Mouse (Mus musculus): Measurements from ENCODE around the gene Auts2.

Gene Auts2

DNA sequence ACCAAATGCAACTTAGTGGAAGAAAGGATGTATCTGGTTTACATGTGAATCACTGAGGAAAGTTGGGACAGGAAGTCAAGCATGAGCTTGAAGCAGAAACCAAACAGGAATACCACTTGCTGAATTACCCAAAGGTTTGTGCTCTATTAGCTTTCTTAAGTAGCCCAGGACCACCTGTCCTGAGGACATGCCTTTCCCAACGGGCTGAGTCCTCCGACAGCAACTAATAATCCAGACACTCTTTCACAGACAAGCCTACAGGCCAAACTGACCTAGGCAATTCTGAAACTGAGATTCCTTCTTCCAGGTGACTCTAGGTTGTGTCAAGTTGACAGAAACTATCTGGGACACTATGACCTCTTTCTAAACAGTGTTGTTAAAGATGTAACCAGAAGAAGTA, 44.2 kb downstream of the Auts2 start:
- DNase-seq (ENCODE audit: low spot score), result no peak

DNA sequence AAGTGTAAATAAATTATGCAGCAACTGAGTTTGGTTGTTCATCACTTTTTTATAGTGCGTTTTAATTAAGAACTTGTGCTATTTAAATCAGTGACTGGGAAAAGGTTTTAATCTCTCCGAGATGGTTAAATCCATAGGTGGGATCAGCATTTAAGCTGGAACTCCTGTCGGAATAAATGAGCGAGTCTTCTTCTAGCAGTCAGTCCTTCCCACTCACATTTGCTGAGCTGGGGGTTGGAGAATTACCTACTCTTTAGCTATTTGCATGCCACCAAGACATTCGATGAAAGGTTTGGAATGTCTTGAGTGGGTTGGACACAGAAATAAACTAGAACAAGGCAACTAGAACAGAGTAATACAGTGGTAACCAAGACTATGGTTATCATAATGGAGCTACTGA, 45.1 kb downstream of the Auts2 start:
- no peak for DNase-seq (ENCODE audit: low spot score)

DNA sequence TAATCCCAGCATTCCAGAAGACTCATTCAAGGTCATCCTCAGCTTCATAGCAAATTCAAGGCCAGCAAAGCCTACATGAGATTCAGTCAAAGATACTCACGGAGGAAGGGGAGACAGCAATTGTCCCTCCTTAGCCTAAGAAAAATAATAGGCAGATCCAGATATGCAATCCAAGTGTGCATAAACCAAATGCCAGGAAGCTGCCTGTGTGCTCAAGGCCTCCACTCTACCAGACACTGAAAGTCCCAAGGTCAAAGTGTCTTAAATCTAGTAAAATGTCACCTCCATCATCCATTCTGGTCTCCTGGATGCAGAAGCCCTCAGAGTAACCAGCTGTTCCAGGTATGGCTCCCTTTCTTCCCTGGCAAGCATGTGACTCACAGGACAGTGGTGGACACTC, 50.4 kb downstream of the Auts2 start:
- DNase-seq (ENCODE audit: low spot score), result no peak

DNA sequence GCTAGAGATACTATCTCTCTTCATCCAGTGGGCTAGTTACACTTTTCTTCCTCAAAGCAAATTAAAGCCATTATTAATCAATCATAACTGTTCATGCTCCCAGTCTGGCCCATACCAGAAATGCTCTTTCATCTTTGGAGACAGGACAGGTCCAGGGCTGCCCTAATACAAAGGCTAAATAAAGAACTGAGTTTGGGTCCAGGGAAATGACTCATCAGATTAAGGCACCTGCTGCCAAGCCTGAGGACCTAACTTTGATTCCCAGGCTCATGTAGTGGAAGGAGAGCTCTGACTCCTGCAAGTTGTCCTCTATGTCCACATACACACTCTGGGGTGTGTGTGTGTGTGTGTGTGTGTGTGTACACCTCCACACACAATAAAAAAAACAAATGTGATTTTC, 51.1 kb downstream of the Auts2 start:
- no peak for DNase-seq (ENCODE audit: low spot score)

DNA sequence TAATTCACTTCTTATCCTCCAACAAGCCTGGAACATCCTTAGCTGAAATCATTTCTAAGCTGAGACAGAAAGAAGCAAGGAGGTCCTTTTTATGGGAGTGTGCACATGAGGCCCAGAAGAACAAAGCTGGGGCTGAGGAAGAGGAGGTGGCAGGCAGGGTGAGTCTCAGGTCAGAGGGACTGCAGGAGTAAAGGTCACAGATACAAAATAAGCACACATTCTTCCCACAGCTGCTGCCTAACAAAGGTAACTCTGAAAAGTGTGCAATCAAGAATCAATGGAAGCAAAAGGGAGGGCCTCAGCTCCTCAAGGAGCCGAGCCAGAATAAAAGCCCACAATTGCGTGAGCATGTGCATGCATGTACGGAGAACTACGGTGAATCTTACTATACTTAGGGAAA, 51.6 kb downstream of the Auts2 start:
- DNase-seq (ENCODE audit: low spot score), result no peak

DNA sequence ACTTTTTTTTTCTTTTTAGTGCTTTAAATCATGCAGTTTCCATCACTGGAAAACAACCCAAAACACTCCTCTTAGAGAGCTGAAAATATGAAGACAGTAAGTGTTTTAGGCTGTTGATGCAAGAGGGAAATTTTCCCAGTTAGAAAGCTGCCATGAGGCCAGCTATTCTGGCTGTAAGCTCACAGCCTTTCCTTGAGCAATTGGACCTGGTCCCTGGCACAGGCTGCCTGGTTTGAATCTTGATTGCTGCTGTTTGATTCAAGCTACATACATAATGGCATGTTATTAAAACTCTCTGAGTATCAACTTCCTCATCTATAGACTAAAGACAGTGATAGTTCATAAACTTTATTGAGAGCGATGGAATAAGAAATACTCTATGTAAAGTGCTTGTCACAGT, 52.8 kb downstream of the Auts2 start:
- no peak for DNase-seq (ENCODE audit: low spot score)

DNA sequence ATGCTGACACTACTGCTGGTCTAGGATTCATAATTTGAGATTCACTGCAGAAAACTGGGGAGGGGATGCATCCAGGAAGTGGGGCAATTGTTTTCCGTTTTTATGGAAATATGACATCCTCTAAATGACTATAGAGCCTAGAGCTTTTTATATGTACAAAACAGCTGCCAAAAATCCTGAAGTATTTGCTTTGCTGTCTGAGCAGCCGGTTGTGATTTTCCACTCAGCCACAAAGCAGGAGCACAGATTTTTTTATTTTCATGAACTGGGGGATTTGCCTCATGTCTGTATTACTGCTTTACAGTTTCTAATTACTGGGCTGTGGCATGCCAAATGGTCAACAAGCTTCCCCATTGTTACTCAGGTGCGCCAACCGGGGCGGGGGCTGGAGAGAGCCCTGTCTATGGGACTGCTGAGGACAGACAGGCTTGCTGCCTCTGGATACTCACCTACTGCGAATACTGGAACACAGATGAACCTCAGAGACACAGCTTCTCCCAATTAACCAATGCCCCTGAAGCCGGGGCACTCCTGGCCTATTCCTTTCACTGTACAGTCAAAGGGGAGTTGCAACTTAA, 53.3 kb downstream of the Auts2 start:
- DNase-seq (ENCODE audit: low spot score), result no peak

DNA sequence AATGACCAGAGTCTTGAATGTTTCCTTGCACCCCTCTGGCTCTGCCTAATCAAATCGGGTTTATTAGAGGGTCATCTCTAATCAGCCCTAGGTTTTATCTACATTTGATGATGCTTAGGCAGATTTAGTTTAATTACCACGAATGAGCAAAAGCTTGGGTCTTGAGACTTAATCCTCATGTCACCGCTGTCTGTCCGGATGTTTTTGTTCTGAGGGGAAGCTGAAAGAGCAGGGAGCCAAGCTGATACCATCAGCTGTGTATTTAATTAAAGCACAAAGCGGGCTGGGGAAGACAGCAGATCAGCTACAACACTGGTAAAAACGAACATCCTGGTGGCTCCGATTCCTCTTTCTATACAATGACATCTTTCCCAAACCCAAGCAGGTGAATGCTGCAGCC, 56.3 kb downstream of the Auts2 start:
- no peak for DNase-seq (ENCODE audit: low spot score)

DNA sequence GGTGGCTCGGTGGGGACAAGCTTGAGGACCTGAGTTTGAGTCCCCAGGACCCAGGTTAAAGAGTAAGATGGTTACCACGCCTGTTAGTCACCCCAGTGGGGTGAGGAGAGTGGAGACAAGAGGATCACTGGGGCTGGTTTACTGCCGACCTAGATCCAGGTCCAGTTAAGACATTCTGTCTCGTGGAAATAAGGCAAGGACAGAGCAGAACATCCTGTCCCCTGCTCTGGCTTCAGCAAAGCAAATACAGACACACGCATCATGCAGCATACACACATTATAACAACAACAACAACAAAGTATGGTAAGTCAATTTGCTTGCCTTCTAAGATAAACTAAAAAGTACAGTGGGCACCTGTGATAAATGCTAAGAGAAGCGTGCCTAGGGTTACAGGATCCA, 57.1 kb downstream of the Auts2 start:
- no peak for DNase-seq (ENCODE audit: low spot score)

DNA sequence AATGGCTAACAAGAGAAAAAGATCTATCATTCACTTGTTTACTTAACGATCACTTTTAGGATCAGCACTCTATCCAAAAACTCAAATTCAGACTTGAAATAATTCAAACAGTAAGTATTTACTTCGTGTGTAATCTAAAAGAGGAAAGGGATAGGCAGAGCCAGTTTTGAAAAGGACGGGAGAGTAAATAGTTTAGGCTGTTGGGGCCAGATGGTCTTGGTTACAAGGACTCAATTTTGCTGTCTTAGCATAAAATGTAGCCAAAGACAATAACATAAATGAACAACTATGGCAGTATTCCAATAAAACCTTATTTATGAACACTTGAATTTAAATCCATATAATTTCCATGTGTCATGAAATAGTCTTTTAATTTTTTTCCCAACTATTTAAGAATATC, 57.7 kb downstream of the Auts2 start:
- no peak for DNase-seq (ENCODE audit: low spot score)

DNA sequence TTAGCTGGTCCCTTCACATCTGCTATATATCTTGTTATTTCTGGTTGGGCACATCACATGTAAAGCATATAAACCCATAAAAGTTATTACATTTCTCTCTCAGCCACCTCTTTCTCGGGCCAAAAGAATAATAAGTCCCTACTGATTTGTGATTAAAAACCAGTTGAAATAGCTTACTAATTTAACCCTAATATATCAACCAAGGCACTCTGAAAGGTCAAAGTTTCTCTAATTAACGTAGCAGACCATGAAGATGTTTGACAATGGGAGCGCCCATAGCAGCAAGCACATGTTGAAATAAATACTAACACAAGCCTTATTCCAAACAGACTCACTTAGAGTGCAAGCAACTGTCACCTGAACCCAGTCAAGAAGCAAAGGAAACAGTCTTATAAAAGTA, 61.7 kb downstream of the Auts2 start:
- no peak for DNase-seq (ENCODE audit: low spot score)

DNA sequence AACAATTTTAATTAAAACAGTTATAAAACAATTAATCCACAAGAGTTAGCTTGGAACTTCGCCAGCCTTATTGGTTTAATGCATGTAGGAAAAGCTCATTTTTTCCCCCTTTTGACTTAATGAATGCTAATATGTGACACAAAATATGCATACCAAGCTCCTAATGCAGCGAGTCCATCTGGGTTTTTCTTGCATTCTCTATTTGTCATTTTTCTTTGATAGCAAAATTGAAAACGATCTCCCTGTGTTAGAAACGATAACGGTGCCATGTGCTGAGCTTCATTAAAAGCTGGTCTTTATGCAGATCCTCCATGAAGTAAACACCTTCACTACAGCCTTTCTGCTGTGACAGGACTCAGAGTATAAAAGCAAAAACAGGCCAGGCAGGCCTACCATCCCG, 62.7 kb downstream of the Auts2 start:
- no peak for DNase-seq (ENCODE audit: low spot score)

DNA sequence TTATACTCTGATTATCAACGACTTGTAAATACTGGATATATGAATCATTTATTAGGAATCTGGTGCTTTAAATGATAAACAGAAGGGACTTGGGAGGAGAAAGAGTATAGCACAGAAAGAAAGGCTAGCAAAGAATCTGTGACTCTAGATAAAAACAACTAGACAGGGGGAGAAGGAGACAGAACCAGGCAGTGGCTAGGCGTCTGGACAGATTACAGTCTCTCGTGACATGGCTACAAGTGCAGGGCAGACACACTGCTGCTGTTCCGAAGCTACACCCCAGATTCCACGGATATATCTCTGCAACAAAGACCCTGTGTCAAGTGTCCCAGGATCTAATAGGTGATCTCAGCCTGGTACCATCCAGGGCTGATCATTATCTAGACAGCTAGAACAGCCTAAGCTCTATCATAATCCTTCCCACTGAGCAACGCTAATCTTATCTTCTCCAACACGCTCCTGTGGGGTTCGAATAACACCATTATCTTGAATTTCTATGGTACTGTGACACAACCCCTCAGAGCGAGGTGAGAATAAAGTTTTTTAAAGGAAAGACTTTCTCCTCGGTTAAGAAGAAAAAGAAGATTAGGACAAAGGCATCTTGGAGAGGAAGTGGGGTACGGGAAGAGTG, 63.8 kb downstream of the Auts2 start:
- no peak for DNase-seq (ENCODE audit: low spot score)

DNA sequence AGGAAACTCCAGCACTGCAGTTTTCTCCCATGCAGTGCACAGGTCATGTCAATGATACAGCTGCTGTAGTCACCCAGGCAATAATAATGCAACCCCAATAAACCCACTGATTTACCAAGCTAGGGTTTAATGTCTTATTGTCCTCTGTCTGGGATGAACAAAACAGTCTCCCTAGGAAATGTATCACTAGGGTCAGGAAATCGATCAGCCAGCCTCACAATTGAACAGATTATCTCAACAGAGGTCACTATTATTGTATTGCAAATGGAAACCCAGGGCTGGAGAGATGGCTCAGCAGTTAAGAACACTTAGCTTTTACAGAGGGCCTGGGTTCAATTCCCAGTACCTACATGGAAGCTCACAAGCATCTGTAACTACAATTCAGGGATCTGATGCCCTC, 65.6 kb downstream of the Auts2 start:
- no peak for DNase-seq (ENCODE audit: low spot score)

DNA sequence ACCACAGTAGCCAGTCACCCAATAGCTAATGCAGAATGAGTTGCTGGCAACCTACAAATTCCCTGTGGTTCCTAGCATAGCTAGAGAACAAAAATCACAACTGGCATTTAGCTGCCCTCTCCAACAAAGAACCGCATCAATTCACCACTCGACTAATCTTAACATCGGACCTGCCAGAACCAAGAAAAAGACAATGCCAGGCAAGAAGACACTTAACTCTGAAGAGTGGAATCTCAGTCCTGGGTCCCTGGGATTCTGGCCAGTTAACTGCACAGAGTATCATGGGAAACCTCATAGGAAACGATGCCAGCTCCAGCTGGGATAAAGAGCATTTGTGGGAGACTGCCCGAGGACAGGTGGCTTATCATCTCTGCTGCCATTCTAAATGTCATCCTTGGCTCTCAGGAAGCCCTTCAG, 70.2 kb downstream of the Auts2 start:
- DNase-seq (ENCODE audit: low spot score), result no peak

DNA sequence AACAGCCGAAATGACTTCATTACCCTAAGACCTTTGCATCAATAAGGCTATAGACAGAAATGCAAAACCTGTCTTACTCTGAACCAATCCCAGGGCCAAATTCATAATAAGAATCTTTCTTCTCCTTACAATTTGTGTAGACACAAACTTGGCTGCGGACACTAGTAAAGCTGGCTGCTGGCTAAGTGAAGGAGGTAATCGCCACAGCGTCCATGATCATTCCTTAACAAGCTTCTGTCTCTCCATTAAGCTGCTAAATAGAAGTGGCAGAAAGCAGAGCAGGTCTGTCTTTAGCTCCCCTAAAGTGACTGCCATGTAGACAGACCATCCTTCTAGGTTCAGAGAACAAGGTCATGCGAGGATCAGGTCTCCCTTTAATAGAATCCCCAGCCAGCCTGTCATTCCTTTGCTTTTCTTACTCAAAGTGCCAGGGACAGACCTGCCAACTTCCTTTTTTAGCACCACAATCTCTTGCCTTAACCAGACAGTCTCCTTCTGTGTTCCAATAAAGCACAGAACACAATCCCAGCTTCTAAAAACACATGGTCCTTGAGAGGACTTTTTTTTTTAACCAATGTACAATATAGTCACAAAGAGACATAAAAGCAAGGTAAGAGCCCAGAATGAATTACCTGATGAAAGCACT, 70.8 kb downstream of the Auts2 start:
- DNase-seq (ENCODE audit: low spot score), result no peak

DNA sequence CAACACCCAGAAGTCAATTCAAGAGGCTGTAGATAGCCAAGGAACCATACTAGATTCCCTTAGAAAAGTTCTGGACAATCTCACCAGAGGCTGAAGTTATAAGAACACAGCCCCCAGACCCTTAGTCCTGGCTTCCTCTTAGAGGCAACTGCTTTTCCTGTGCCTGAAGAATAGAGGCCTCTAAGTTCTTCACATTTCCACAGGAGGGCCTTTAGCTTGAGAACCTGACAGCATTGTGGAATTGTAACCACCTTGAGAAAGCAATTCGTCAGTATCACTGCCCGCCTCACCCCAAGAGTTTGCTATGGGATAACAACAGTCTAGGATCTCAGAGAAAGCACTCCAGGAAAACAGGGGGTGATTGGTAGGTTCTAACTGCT, 75.8 kb downstream of the Auts2 start:
- DNase-seq (ENCODE audit: low spot score), result no peak

DNA sequence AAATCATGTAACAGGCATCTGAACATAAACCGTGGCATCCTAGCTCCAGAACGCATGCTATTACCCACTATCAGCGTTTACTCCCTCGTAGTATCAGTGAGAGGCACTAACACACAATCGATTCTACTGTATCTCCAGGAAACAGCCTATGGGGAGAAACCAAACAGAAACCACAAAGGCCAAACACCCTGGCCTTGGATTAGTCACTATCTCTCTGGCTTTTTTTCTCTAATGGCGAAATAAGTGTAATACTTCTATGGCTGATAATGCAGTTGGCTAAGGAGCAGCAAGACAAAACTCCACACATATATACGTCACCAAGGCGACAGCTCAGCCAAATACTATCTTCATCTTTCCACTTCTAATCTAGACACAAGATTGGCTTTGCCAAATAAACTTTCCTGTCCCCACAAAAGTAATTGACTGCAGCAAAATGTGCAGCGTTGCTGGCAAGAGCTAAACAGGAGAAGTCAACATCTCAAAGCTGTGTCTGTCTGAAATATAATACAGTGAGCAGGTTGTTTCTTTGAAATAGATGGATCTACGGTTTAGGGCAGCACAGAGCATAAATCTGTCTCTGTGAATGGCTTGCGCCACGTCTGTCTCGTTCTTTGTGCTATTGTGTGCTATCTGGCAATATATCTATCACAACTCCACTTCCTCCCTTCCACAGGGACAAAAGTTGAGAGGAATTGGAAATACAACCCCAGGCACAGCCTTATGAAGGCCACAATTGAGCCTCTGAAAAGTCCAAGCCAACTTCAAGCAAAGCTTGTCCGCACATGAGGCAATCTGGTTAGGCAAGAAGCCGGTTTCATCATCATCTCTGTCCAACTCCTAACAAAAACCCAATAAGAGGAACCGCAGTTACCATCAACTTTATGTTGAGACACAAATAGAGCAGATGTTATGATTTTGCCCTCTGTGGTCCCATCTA, 76.4 kb downstream of the Auts2 start:
- no peak for DNase-seq (ENCODE audit: low spot score)

DNA sequence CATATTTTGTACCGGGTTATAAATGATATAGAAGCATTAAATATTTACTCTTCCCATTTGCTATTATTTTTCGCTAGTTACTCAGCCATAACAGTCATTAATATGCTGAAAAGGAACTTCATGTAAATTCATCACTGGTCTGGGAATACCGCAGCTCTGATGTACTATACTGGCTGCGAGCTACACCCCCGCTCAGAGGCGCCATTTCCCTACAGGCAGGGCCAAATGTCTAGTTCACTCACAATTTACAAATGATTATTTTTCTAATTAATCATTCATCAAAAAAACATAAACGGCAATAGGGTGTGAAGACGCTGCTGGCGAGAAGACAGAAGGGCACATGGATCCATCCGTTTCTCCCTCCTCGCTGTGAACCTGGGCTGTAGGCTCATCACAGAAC, 80.6 kb downstream of the Auts2 start:
- DNase-seq (ENCODE audit: low spot score), result no peak

DNA sequence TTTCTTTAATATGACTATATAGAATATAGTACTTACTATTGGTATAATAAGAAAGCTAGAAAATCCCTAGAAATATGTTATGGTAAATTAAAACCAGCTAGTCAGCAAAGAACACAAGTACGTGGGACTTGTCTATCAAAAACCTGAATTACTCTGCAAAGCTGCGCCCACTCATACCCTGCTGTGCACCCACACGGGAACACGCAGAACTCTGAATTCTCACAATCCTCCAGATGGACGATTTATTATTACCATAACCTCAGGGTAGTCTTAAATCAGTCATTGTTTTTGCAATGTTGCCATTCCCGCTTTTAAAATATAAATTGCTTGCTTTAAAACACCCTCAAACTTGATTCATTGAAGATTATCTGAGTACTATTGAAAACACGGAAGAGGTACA, 84.6 kb downstream of the Auts2 start:
- DNase-seq (ENCODE audit: low spot score), result no peak

DNA sequence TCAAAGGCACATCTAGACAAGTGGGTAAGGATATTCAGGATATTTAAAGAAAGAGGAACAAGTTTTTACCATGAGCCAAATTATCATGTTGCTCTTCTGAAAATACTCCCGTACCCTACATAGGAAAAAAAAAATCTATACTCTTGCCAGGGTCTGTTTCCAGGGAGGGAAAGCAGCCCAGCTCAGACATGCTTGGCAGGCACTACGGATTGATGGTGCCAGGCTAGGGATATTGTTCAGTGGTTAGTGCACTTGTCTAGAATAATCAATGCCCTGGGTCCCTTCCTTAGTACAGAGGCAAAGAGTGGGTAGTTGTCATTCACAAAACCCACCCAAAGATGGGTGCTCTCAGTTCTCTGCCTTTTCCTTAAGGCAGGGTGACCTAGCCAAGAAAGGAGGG, 90.8 kb downstream of the Auts2 start:
- DNase-seq (ENCODE audit: low spot score), result no peak

DNA sequence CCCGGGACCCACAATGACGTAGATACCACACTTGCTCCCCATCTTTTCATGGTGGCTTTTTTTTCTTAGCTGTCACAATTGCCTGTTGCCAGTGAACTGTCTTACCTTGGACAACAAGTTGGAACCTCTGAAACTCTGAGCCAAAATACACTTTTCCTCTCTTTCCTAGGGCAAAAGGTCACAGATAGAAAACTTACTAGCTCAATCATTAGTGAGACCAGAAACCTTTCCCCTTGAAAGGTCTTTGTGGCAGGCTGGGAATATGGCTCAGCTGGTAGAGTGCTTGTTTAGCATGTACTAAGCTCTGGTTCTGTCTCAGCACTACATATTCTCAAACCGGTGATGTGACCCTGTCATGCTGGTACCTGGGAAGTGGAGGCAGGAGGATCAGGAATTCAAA, 93.1 kb downstream of the Auts2 start:
- no peak for DNase-seq (ENCODE audit: low spot score)

Measured in testis, postnatal 14 days (tissue).